Mouse (Mus musculus): Measurements from ENCODE around the gene A3galt2. TPM values are rescaled to one million over a fixed set of nuclear protein-coding genes. Genes with fewer than 3 reads are reported as not detected.

A3galt2 gene
- polyA plus RNA-seq, 1 experiment from 2014 or later: not detected

- DNase-seq: no peak
- H3K9me3 ChIP-seq (replicated peaks): no peaks in the 10 kb centered on the region
- no peak for ATAC-seq (ENCODE audit: low read depth)
- peak overlapping the region; percentile 95 for H3K27ac ChIP-seq
- no peaks in the 10 kb centered on the region for H3K27me3 ChIP-seq
- H3K4me2 ChIP-seq: peak overlapping the region; percentile 99
- 76% methylated on average over 5 of the region's 5 CpGs for WGBS (ENCODE audit: insufficient replicate concordance)
- no peaks in the 10 kb centered on the region for H3K36me3 ChIP-seq
- peaks cover 67% of the 10 kb centered on the region for H3K4me1 ChIP-seq (replicated peaks)
- H3K9ac ChIP-seq: peak overlapping the region; percentile 95; the same call in 1 of the 2 replicates
- H3K4me3 ChIP-seq (replicated peaks): no peak overlapping the region
These were observed 48.4 kb downstream of the A3galt2 start for GRCm38 (mm10) chr4:128803569-128803968.

GRCm38 (mm10) chr4:128804426-128805149 is 49.4 kb downstream of the A3galt2 start:
- Histone ChIP-seq H3K4me1 (replicated peaks) (peaks cover 62% of the 10 kb centered on the region), H3K27me3 (no peaks in the 10 kb centered on the region), H3K9me3 (replicated peaks) (no peaks in the 10 kb centered on the region), H3K9ac (peak overlapping the region; percentile 95), H3K36me3 (no peaks in the 10 kb centered on the region), H3K4me2 (peak overlapping the region; percentile 99), H3K27ac (peak overlapping the region; percentile 95), H3K4me3 (replicated peaks) (peak overlapping the region; percentile 88)
- DNase-seq (no peak), ATAC-seq (ENCODE audit: low read depth) (no peak)
- WGBS (ENCODE audit: insufficient replicate concordance): 7% methylated on average over 6 of the region's 6 CpGs

GRCm38 (mm10) chr4:128805150-128806042 is 50.2 kb downstream of the A3galt2 start:
- H3K4me1 ChIP-seq (replicated peaks): peaks cover 63% of the 10 kb centered on the region
- WGBS (ENCODE audit: insufficient replicate concordance): under 1% methylated on average over 70 of the region's 74 CpGs
- ATAC-seq (ENCODE audit: low read depth) (peak; percentile 8; the same call in 1 of the 2 replicates), DNase-seq (no peak)
- no peaks in the 10 kb centered on the region for H3K27me3 ChIP-seq
- peak overlapping the region; percentile 95 for H3K9ac ChIP-seq
- peak overlapping the region; percentile 95 for H3K27ac ChIP-seq
- H3K4me2 ChIP-seq: peak overlapping the region; percentile 99
- H3K36me3 ChIP-seq: no peaks in the 10 kb centered on the region
- peak overlapping the region; percentile 88 for H3K4me3 ChIP-seq (replicated peaks)
- H3K9me3 ChIP-seq (replicated peaks): no peaks in the 10 kb centered on the region

GRCm38 (mm10) chr4:128806043-128806826 is 51.1 kb downstream of the A3galt2 start, which contains the start of gene Zfp362:
Gene Zfp362 (minus strand): TSS chr4:128806045.
- Histone ChIP-seq H3K4me2 (peak within 1 kb of the TSS; percentile 99), H3K36me3 (no peaks in the 10 kb centered on the region), H3K27ac (peak within 1 kb of the TSS; percentile 95), H3K27me3 (no peaks in the 10 kb centered on the region), H3K4me1 (replicated peaks) (peaks cover 68% of the 10 kb centered on the region), H3K9me3 (replicated peaks) (no peaks in the 10 kb centered on the region), H3K4me3 (replicated peaks) (peak within 1 kb of the TSS; percentile 88), H3K9ac (peak within 1 kb of the TSS; percentile 95)
- DNase-seq (no peak), ATAC-seq (ENCODE audit: low read depth) (peak; percentile 34)
- under 1% methylated on average over 63 of the region's 111 CpGs for WGBS (ENCODE audit: insufficient replicate concordance)

- Histone ChIP-seq H3K9ac (peak overlapping the region; percentile 95), H3K27ac (peak overlapping the region; percentile 95), H3K27me3 (no peaks in the 10 kb centered on the region), H3K4me1 (replicated peaks) (peaks cover 65% of the 10 kb centered on the region), H3K9me3 (replicated peaks) (no peaks in the 10 kb centered on the region), H3K36me3 (no peaks in the 10 kb centered on the region), H3K4me3 (replicated peaks) (peak overlapping the region; percentile 88), H3K4me2 (peak overlapping the region; percentile 99)
- under 1% methylated on average over 15 of the region's 15 CpGs for WGBS (ENCODE audit: insufficient replicate concordance)
- peak; percentile 77 for DNase-seq
- peak; percentile 84 for ATAC-seq (ENCODE audit: low read depth)
These were observed 51.6 kb downstream of the A3galt2 start for GRCm38 (mm10) chr4:128806827-128807179.

- DNase-seq (peak; percentile 75), ATAC-seq (ENCODE audit: low read depth) (peak; percentile 78)
- Histone ChIP-seq H3K27ac (peak overlapping the region; percentile 30; the same call in 1 of the 2 replicates), H3K36me3 (no peaks in the 10 kb centered on the region), H3K9ac (peak overlapping the region; percentile 70), H3K9me3 (replicated peaks) (no peaks in the 10 kb centered on the region), H3K27me3 (no peaks in the 10 kb centered on the region), H3K4me2 (peak overlapping the region; percentile 71), H3K4me3 (replicated peaks) (peak overlapping the region; percentile 60), H3K4me1 (replicated peaks) (peaks cover 49% of the 10 kb centered on the region)
- WGBS (ENCODE audit: insufficient replicate concordance): 11% methylated on average over 16 of the region's 16 CpGs
These were observed 56.4 kb downstream of the A3galt2 start for GRCm38 (mm10) chr4:128811382-128812056.

GRCm38 (mm10) chr4:128817011-128817410 is 61.8 kb downstream of the A3galt2 start:
- H3K27me3 ChIP-seq: peaks cover 9% of the 10 kb centered on the region; the same call in 1 of the 2 replicates
- no peak for ATAC-seq (ENCODE audit: low read depth)
- no peaks in the 10 kb centered on the region for H3K36me3 ChIP-seq
- H3K4me2 ChIP-seq: no peak overlapping the region
- WGBS (ENCODE audit: insufficient replicate concordance): 58% methylated on average over 7 of the region's 7 CpGs
- H3K9ac ChIP-seq: no peak overlapping the region
- DNase-seq: no peak
- no peak overlapping the region for H3K27ac ChIP-seq
- H3K9me3 ChIP-seq (replicated peaks): no peaks in the 10 kb centered on the region
- H3K4me1 ChIP-seq (replicated peaks): peaks cover 22% of the 10 kb centered on the region
- no peak overlapping the region for H3K4me3 ChIP-seq (replicated peaks)

Other genes starting within 250 kb of the A3galt2 start
- 0.91 and 1.00 TPM in 2 replicates for gene Zscan20, start 145.3 kb upstream of the A3galt2 start, polyA plus RNA-seq (2015; fragmentation: Nextera tagmentation; extraction: Ambion mirVana)
- 0.92 and 1.2 TPM in 2 replicates for gene Tlr12, start 136.7 kb upstream of the A3galt2 start, polyA plus RNA-seq (2015; fragmentation: Nextera tagmentation; extraction: Ambion mirVana)
- gene Phc2, start 100.7 kb upstream of the A3galt2 start, polyA plus RNA-seq (2015; fragmentation: Nextera tagmentation; extraction: Ambion mirVana): 9.9 and 12.9 TPM in 2 replicates
- 7.1 and 7.3 TPM in 2 replicates for gene Zfp362, start 50.7 kb downstream of the A3galt2 start, polyA plus RNA-seq (2015; fragmentation: Nextera tagmentation; extraction: Ambion mirVana)
- 0.30 and 0.35 TPM in 2 replicates for gene Trim62, start 128.2 kb downstream of the A3galt2 start, polyA plus RNA-seq (2015; fragmentation: Nextera tagmentation; extraction: Ambion mirVana)
- 0.93 and 1.2 TPM in 2 replicates for gene Azin2, start 207.1 kb downstream of the A3galt2 start, polyA plus RNA-seq (2015; fragmentation: Nextera tagmentation; extraction: Ambion mirVana)
- 182 and 189 TPM in 2 replicates for gene Ak2, start 236.6 kb downstream of the A3galt2 start, polyA plus RNA-seq (2015; fragmentation: Nextera tagmentation; extraction: Ambion mirVana)

Data from liver, embryonic 13.5 days (tissue).